Comparison of ENCODE assay signal across 12 mouse cellular contexts in the genomic region with DNA sequence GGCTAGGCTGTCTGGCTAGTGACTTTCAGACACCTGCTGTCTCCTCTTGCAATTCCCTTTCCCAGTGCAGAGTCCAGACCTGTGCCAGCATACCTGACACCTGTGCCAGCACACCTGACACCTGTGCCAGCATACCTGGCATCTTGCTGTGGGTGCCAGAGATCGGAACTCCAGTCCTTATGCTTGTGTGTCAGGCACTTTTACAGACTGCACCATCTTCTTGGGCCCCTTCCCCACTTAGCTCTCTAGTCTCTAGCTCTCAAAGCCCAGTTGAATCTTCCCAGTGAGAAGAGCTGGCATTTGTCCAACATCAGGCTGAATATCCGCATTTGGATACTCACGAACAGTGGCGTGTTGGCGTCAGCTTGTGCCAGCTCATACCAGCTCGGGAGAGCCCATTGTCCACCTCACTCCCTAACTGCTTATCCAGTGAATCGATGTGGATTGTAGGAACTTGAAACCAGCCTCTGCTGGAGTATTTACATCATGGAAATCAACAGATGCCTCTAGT. TPM values are rescaled to one million over a fixed set of nuclear protein-coding genes. Genes with fewer than 3 reads are reported as not detected.
A peak's percentile ranks its signal among the peaks of the same experiment; 100 is the strongest.
DNase-seq lines count a peak whose midpoint lies in the region; ATAC-seq and TF ChIP-seq lines count a peak whose summit lies in the region.
"Had no signal": no experiment of that assay in that cellular context is flagged by ENCODE, and none has a peak within 500 bp of the region (broad histone marks: within the 10 kb centered on the region; RNA-seq: fewer than 3 reads in every experiment).

No protein-coding gene starts in this region.

- H3K27me3 ChIP-seq in hindbrain, embryonic 14.5 days (ENCODE audit: control insufficient read depth, insufficient read depth, low read length): no peaks in the 10 kb centered on the region
- H3K27me3 ChIP-seq in hindbrain, embryonic 10.5 days (ENCODE audit: insufficient read depth, poor library complexity, severe bottlenecking): no peaks in the 10 kb centered on the region
- no peaks in the 10 kb centered on the region for H3K27me3 ChIP-seq in midbrain, embryonic 16.5 days (ENCODE audit: control insufficient read depth, insufficient read depth, low read depth, low read length)
- no peaks in the 10 kb centered on the region for H3K27me3 ChIP-seq in midbrain, embryonic 10.5 days (ENCODE audit: low read depth, poor library complexity, severe bottlenecking)
- no peaks in the 10 kb centered on the region for H3K27me3 ChIP-seq in forebrain, embryonic 15.5 days
- no peaks in the 10 kb centered on the region for H3K27me3 ChIP-seq in liver, embryonic 11.5 days (replicated peaks; ENCODE audit: control insufficient read depth, insufficient read depth, low read length)

- H3K4me1 ChIP-seq in hindbrain, embryonic 14.5 days (replicated peaks; ENCODE audit: control insufficient read depth, insufficient read depth, low read length): no peaks in the 10 kb centered on the region
- 0 out of 2 replicates have a peak, but pooled peaks cover 2% of the 10 kb centered on the region for H3K4me1 ChIP-seq in hindbrain, embryonic 10.5 days (replicated peaks)
- no peaks in the 10 kb centered on the region; the same call in 1 of the 2 replicates for H3K4me1 ChIP-seq in midbrain, embryonic 16.5 days (ENCODE audit: control insufficient read depth, insufficient read depth, low read length)
- H3K4me1 ChIP-seq in midbrain, embryonic 10.5 days: peaks cover 5% of the 10 kb centered on the region; the same call in 1 of the 2 replicates
- H3K4me1 ChIP-seq in forebrain, embryonic 15.5 days: peaks cover 16% of the 10 kb centered on the region
- H3K4me1 ChIP-seq in liver, embryonic 11.5 days (replicated peaks; ENCODE audit: control insufficient read depth, insufficient read depth, low read length): no peaks in the 10 kb centered on the region

- no peaks in the 10 kb centered on the region for H3K36me3 ChIP-seq in hindbrain, embryonic 14.5 days (replicated peaks; ENCODE audit: control insufficient read depth, insufficient read depth)
- H3K36me3 ChIP-seq in hindbrain, embryonic 10.5 days: no peaks in the 10 kb centered on the region
- H3K36me3 ChIP-seq in midbrain, embryonic 16.5 days (ENCODE audit: control insufficient read depth, insufficient read depth, low read length): no peaks in the 10 kb centered on the region
- H3K36me3 ChIP-seq in midbrain, embryonic 10.5 days: no peaks in the 10 kb centered on the region
- no peaks in the 10 kb centered on the region for H3K36me3 ChIP-seq in forebrain, embryonic 15.5 days
- H3K36me3 ChIP-seq in liver, embryonic 11.5 days (ENCODE audit: control insufficient read depth, insufficient read depth, low read length): no peaks in the 10 kb centered on the region
- H3K36me3 ChIP-seq: G1E had no signal

- peak; percentile 71 for DNase-seq in hindbrain, embryonic 14.5 days (ENCODE audit: low spot score)
- DNase-seq in hindbrain, embryonic 10.5 days (ENCODE audit: low spot score): no peak
- no peak for DNase-seq in midbrain, embryonic 10.5 days (ENCODE audit: low spot score)
- DNase-seq in cerebellum, adult 18-20 months: peak; percentile 68 to 76
- no peak for DNase-seq in liver, embryonic 11.5 days (ENCODE audit: low spot score)
- no peak for DNase-seq in gastrocnemius, adult 2 months
- DNase-seq: kidney, postnatal 25 days had no signal

- H3K9ac ChIP-seq in hindbrain, embryonic 14.5 days: no peak overlapping the region
- H3K9ac ChIP-seq in midbrain, embryonic 16.5 days (ENCODE audit: low read depth, low read length): no peak overlapping the region
- H3K9ac ChIP-seq in forebrain, embryonic 15.5 days (replicated peaks): no peak overlapping the region
- H3K9ac ChIP-seq in liver, embryonic 11.5 days (ENCODE audit: low read depth, low read length): no peak overlapping the region

- TF ChIP-seq CTCF in gastrocnemius, adult 2 months (IDR thresholded peaks at IDR 0.05): no peak

- H3K4me3 ChIP-seq in hindbrain, embryonic 14.5 days (replicated peaks; ENCODE audit: low read length): no peak overlapping the region
- H3K4me3 ChIP-seq in hindbrain, embryonic 10.5 days: no peak overlapping the region
- H3K4me3 ChIP-seq in midbrain, embryonic 16.5 days (ENCODE audit: low read depth, low read length): no peak overlapping the region
- no peak overlapping the region for H3K4me3 ChIP-seq in midbrain, embryonic 10.5 days
- no peak overlapping the region for H3K4me3 ChIP-seq in forebrain, embryonic 15.5 days
- no peak overlapping the region for H3K4me3 ChIP-seq in liver, embryonic 11.5 days (ENCODE audit: low read depth, low read length)
- H3K4me3 ChIP-seq in gastrocnemius, adult 2 months: no peak overlapping the region

- H3K9me3 ChIP-seq in hindbrain, embryonic 14.5 days (ENCODE audit: control insufficient read depth, low read length): no peaks in the 10 kb centered on the region
- H3K9me3 ChIP-seq in hindbrain, embryonic 10.5 days: no peaks in the 10 kb centered on the region
- no peaks in the 10 kb centered on the region for H3K9me3 ChIP-seq in midbrain, embryonic 16.5 days (replicated peaks; ENCODE audit: control insufficient read depth, low read length, poor library complexity, severe bottlenecking)
- H3K9me3 ChIP-seq in midbrain, embryonic 10.5 days (replicated peaks): no peaks in the 10 kb centered on the region
- H3K9me3 ChIP-seq in forebrain, embryonic 15.5 days: no peaks in the 10 kb centered on the region
- H3K9me3 ChIP-seq in liver, embryonic 11.5 days (ENCODE audit: control insufficient read depth, low read length): no peaks in the 10 kb centered on the region
- H3K9me3 ChIP-seq: G1E had no signal

- intact Hi-C loops in gastrocnemius, adult 2 months (cut with DNase I): no loop called here

- 67% methylated on average over 7 of the region's 7 CpGs for WGBS in hindbrain, embryonic 14.5 days
- WGBS in hindbrain, embryonic 10.5 days: 82% methylated on average over 7 of the region's 7 CpGs
- 52% methylated on average over 7 of the region's 7 CpGs for WGBS in midbrain, embryonic 16.5 days
- 80% methylated on average over 7 of the region's 7 CpGs for WGBS in midbrain, embryonic 10.5 days
- 34% methylated on average over 7 of the region's 7 CpGs for whole genome bisulfite sequencing in forebrain, embryonic 15.5 days
- WGBS in liver, embryonic 11.5 days: 76% methylated on average over 7 of the region's 7 CpGs

- ATAC-seq in hindbrain, embryonic 14.5 days (ENCODE audit: low FRiP score): peak; percentile 11; the same call in 1 of the 2 replicates
- ATAC-seq in midbrain, embryonic 16.5 days: no peak
- ATAC-seq in forebrain, embryonic 15.5 days (replicated peaks): peak; percentile 57
- ATAC-seq in liver, embryonic 11.5 days (replicated peaks; ENCODE audit: low FRiP score): no peak

- no peak overlapping the region for H3K27ac ChIP-seq in hindbrain, embryonic 14.5 days
- no peak overlapping the region for H3K27ac ChIP-seq in hindbrain, embryonic 10.5 days
- peak overlapping the region; percentile 10; the same call in 1 of the 2 replicates for H3K27ac ChIP-seq in midbrain, embryonic 16.5 days (ENCODE audit: low read length)
- no peak overlapping the region for H3K27ac ChIP-seq in midbrain, embryonic 10.5 days (replicated peaks)
- H3K27ac ChIP-seq in forebrain, embryonic 15.5 days (replicated peaks): peak overlapping the region; percentile 41
- H3K27ac ChIP-seq in liver, embryonic 11.5 days (ENCODE audit: low read depth, low read length): no peak overlapping the region
- no peak overlapping the region for H3K27ac ChIP-seq in gastrocnemius, adult 2 months

- no peak overlapping the region for H3K4me2 ChIP-seq in hindbrain, embryonic 14.5 days (replicated peaks)
- no peak overlapping the region for H3K4me2 ChIP-seq in midbrain, embryonic 16.5 days (ENCODE audit: low read length)
- no peak overlapping the region for H3K4me2 ChIP-seq in forebrain, embryonic 15.5 days (replicated peaks)
- H3K4me2 ChIP-seq in liver, embryonic 11.5 days: no peak overlapping the region

RNA-seq across cellular contexts. Expression of a gene that starts 6.0 kb away (rescaled TPM):
- 593 and 621 TPM in 2 replicates for polyA plus RNA-seq in hindbrain, embryonic 14.5 days (2014; fragmentation: Nextera tagmentation; extraction: Ambion mirVana)
- 387 and 460 TPM in 2 replicates for polyA plus RNA-seq in hindbrain, embryonic 10.5 days (2016; fragmentation: Nextera tagmentation; extraction: Ambion mirVana)
- polyA plus RNA-seq in midbrain, embryonic 16.5 days (2015; fragmentation: Nextera tagmentation; extraction: Ambion mirVana): 496 and 512 TPM in 2 replicates
- polyA plus RNA-seq in midbrain, embryonic 10.5 days (2016; fragmentation: Nextera tagmentation; extraction: Ambion mirVana): 400 and 414 TPM in 2 replicates
- 535 and 578 TPM in 2 replicates for polyA plus RNA-seq in forebrain, embryonic 15.5 days (2015; fragmentation: Nextera tagmentation; extraction: Ambion mirVana)
- polyA plus RNA-seq in liver, embryonic 11.5 days (2014; fragmentation: Nextera tagmentation; extraction: Ambion mirVana): 306 and 319 TPM in 2 replicates
- 100 to 1,000 TPM; 118 to 148 TPM for total RNA-seq in gastrocnemius, adult 2 months (2021)

RNA-seq across cellular contexts. Expression of a gene that starts 6.3 kb away (rescaled TPM):
- polyA plus RNA-seq in hindbrain, embryonic 14.5 days (2014; fragmentation: Nextera tagmentation; extraction: Ambion mirVana): not detected in 2 replicates
- 1.3 and 4.5 TPM in 2 replicates for polyA plus RNA-seq in hindbrain, embryonic 10.5 days (2016; fragmentation: Nextera tagmentation; extraction: Ambion mirVana)
- polyA plus RNA-seq in midbrain, embryonic 16.5 days (2015; fragmentation: Nextera tagmentation; extraction: Ambion mirVana): not detected in 2 replicates
- polyA plus RNA-seq in midbrain, embryonic 10.5 days (2016; fragmentation: Nextera tagmentation; extraction: Ambion mirVana): 2.6 and 5.5 TPM in 2 replicates
- not detected in 2 replicates for polyA plus RNA-seq in forebrain, embryonic 15.5 days (2015; fragmentation: Nextera tagmentation; extraction: Ambion mirVana)
- 4.6 and 7.8 TPM in 2 replicates for polyA plus RNA-seq in liver, embryonic 11.5 days (2014; fragmentation: Nextera tagmentation; extraction: Ambion mirVana)
- total RNA-seq in gastrocnemius, adult 2 months (2021): not detected
- total RNA-seq: G1E; neutrophil, adult 5-6 weeks had no signal
- polyA plus RNA-seq: G1E had no signal

RNA-seq across cellular contexts. Expression of a gene that starts 14.0 kb away (rescaled TPM):
- 195 and 204 TPM in 2 replicates for polyA plus RNA-seq in hindbrain, embryonic 14.5 days (2014; fragmentation: Nextera tagmentation; extraction: Ambion mirVana)
- 10.3 and 47.6 TPM in 2 replicates for polyA plus RNA-seq in hindbrain, embryonic 10.5 days (2016; fragmentation: Nextera tagmentation; extraction: Ambion mirVana)
- polyA plus RNA-seq in midbrain, embryonic 16.5 days (2015; fragmentation: Nextera tagmentation; extraction: Ambion mirVana): 307 and 326 TPM in 2 replicates
- polyA plus RNA-seq in midbrain, embryonic 10.5 days (2016; fragmentation: Nextera tagmentation; extraction: Ambion mirVana): 9.4 and 27.5 TPM in 2 replicates
- polyA plus RNA-seq in forebrain, embryonic 15.5 days (2015; fragmentation: Nextera tagmentation; extraction: Ambion mirVana): 250 and 259 TPM in 2 replicates
- 0.70 and 0.79 TPM in 2 replicates for polyA plus RNA-seq in liver, embryonic 11.5 days (2014; fragmentation: Nextera tagmentation; extraction: Ambion mirVana)
- total RNA-seq in gastrocnemius, adult 2 months (2021): not detected
- total RNA-seq: neutrophil, adult 5-6 weeks had no signal
- polyA plus RNA-seq: G1E; limb, embryonic 11.5 days had no signal

RNA-seq across cellular contexts. Expression of a gene that starts 21.0 kb away (rescaled TPM):
- polyA plus RNA-seq in hindbrain, embryonic 14.5 days (2014; fragmentation: Nextera tagmentation; extraction: Ambion mirVana): 14.2 and 16.0 TPM in 2 replicates
- 14.7 and 14.9 TPM in 2 replicates for polyA plus RNA-seq in hindbrain, embryonic 10.5 days (2016; fragmentation: Nextera tagmentation; extraction: Ambion mirVana)
- 19.3 and 19.4 TPM in 2 replicates for polyA plus RNA-seq in midbrain, embryonic 16.5 days (2015; fragmentation: Nextera tagmentation; extraction: Ambion mirVana)
- 15.1 and 16.4 TPM in 2 replicates for polyA plus RNA-seq in midbrain, embryonic 10.5 days (2016; fragmentation: Nextera tagmentation; extraction: Ambion mirVana)
- 19.2 and 20.0 TPM in 2 replicates for polyA plus RNA-seq in forebrain, embryonic 15.5 days (2015; fragmentation: Nextera tagmentation; extraction: Ambion mirVana)
- polyA plus RNA-seq in liver, embryonic 11.5 days (2014; fragmentation: Nextera tagmentation; extraction: Ambion mirVana): 7.0 and 9.0 TPM in 2 replicates
- 10 to 100 TPM; 20.9 to 24.7 TPM for total RNA-seq in gastrocnemius, adult 2 months (2021)

RNA-seq across cellular contexts. Expression of a gene that starts 30.3 kb away (rescaled TPM):
- polyA plus RNA-seq in hindbrain, embryonic 14.5 days (2014; fragmentation: Nextera tagmentation; extraction: Ambion mirVana): 5.3 and 5.6 TPM in 2 replicates
- polyA plus RNA-seq in hindbrain, embryonic 10.5 days (2016; fragmentation: Nextera tagmentation; extraction: Ambion mirVana): 1.7 and 4.9 TPM in 2 replicates
- polyA plus RNA-seq in midbrain, embryonic 16.5 days (2015; fragmentation: Nextera tagmentation; extraction: Ambion mirVana): 7.8 and 10.1 TPM in 2 replicates
- 1.9 and 2.2 TPM in 2 replicates for polyA plus RNA-seq in midbrain, embryonic 10.5 days (2016; fragmentation: Nextera tagmentation; extraction: Ambion mirVana)
- polyA plus RNA-seq in forebrain, embryonic 15.5 days (2015; fragmentation: Nextera tagmentation; extraction: Ambion mirVana): 2.2 and 3.2 TPM in 2 replicates
- polyA plus RNA-seq in liver, embryonic 11.5 days (2014; fragmentation: Nextera tagmentation; extraction: Ambion mirVana): 60.5 and 65.4 TPM in 2 replicates
- not detected for total RNA-seq in gastrocnemius, adult 2 months (2021)
- total RNA-seq: neutrophil, adult 5-6 weeks had no signal

Comparison
In these comparisons a context has a peak if more than half of its experiments do, and no peak if none do; other contexts are left out.
1. DNase-seq: peak in hindbrain, embryonic 14.5 days (single experiment) and cerebellum, adult 18-20 months (2 of 2); none in hindbrain, embryonic 10.5 days (single experiment), midbrain, embryonic 10.5 days (single experiment), liver, embryonic 11.5 days (single experiment) and gastrocnemius, adult 2 months (single experiment).
2. H3K27ac ChIP-seq: peak in midbrain, embryonic 16.5 days (single experiment) and forebrain, embryonic 15.5 days (single experiment); none in hindbrain, embryonic 14.5 days (single experiment), hindbrain, embryonic 10.5 days (single experiment), midbrain, embryonic 10.5 days (single experiment), liver, embryonic 11.5 days (single experiment) and gastrocnemius, adult 2 months (single experiment).
3. ATAC-seq: peak in hindbrain, embryonic 14.5 days (single experiment) and forebrain, embryonic 15.5 days (single experiment); none in midbrain, embryonic 16.5 days (single experiment) and liver, embryonic 11.5 days (single experiment).